In genomic region chr5:142367085-142368081, GRCm38 (mm10) we compare ENCODE assay signal across 8 mouse cellular contexts. TPM values are rescaled to one million over a fixed set of nuclear protein-coding genes. Genes with fewer than 3 reads are reported as not detected.
DNase-seq lines count a peak whose midpoint lies in the region; ATAC-seq and TF ChIP-seq lines count a peak whose summit lies in the region.

No protein-coding gene starts in this region.

- TF ChIP-seq CTCF in lung, adult 2 months (IDR thresholded peaks at IDR 0.05; ENCODE audit: insufficient read depth, low read length): peak; percentile 51

- H3K27me3 ChIP-seq in forebrain, embryonic 15.5 days: no peaks in the 10 kb centered on the region

- intact Hi-C loops in heart, postnatal 25 days (cut with DNase I): loop anchor here (1.0 kb wide), 3 partner anchors 34 to 81 kb away; partner anchors contain the start of gene Foxk1

- H3K9me3 ChIP-seq in ES-E14 (ENCODE audit: control insufficient read depth, insufficient read depth, low read depth, low read length): no peaks in the 10 kb centered on the region
- no peaks in the 10 kb centered on the region for H3K9me3 ChIP-seq in forebrain, embryonic 15.5 days

- peaks cover 6 to 7% of the 10 kb centered on the region in 2 experiments for H3K4me1 ChIP-seq in ES-E14 (ENCODE audit: control insufficient read depth in 2 of 2, insufficient read depth in 2 of 2, low read length in 2 of 2, poor library complexity in 1 of 2)
- H3K4me1 ChIP-seq in forebrain, embryonic 15.5 days: peaks cover 42% of the 10 kb centered on the region
- peaks cover 6% of the 10 kb centered on the region; the same call in 1 of the 2 replicates for H3K4me1 ChIP-seq in lung, adult 2 months (ENCODE audit: control insufficient read depth, insufficient read depth, low read length)

- peak; percentile 95 for TF ChIP-seq POLR2A in lung, adult 2 months (IDR thresholded peaks at IDR 0.05; ENCODE audit: borderline replicate concordance, extremely low read depth, low read depth, low read length)

- H3K9ac ChIP-seq in ES-E14 (ENCODE audit: insufficient read depth, low read depth, low read length, poor library complexity, severe bottlenecking): peak overlapping the region; percentile 96
- peak overlapping the region; percentile 67 for H3K9ac ChIP-seq in forebrain, embryonic 15.5 days (replicated peaks)

- DNase-seq in ES-E14 (ENCODE audit: low read depth, low spot score): peak; percentile 88
- peak; percentile 98 for DNase-seq in cerebellum, adult 11-12 months
- peak; percentile 96 for DNase-seq in heart, postnatal 25 days (ENCODE audit: low spot score)
- DNase-seq in layer of hippocampus, adult 18-20 months (ENCODE audit: low spot score in 2 of 2): peak; percentile 98 to 99
- peak; percentile 100 for DNase-seq in lung, adult 2 months
- peak; percentile 95 to 96 for DNase-seq in thymus, adult 18-20 months

- peaks cover 7% of the 10 kb centered on the region for H3K36me3 ChIP-seq in ES-E14 (ENCODE audit: control insufficient read depth, insufficient read depth, low read length, poor library complexity, severe bottlenecking)
- no peaks in the 10 kb centered on the region for H3K36me3 ChIP-seq in forebrain, embryonic 15.5 days

- in situ Hi-C loops in ES-E14 (cut with MboI; ENCODE audit: low sequenced_read_pairs in 2 of 2, unreplicated experiment in 2 of 2): loop anchor here (5.0 to 10.0 kb wide), 2 partner anchors 35 to 77 kb away; partner anchors contain the start of gene Foxk1 (in 2 of the 2)

- H3K4me3 ChIP-seq in ES-E14 (ENCODE audit: insufficient read depth in 1 of 2, low read depth in 1 of 2, low read length in 2 of 2, poor library complexity in 1 of 2, severe bottlenecking in 1 of 2): peak overlapping the region; percentile 57 to 89
- H3K4me3 ChIP-seq in forebrain, embryonic 15.5 days: peak overlapping the region; percentile 55
- H3K4me3 ChIP-seq in lung, adult 2 months (replicated peaks; ENCODE audit: extremely low read depth, low read depth, low read length): peak overlapping the region; percentile 89

- WGBS in forebrain, embryonic 15.5 days: under 1% methylated on average over 83 of the region's 83 CpGs
- under 1% methylated on average over 83 of the region's 83 CpGs for WGBS in lung, adult 2 months

- H3K4me2 ChIP-seq in forebrain, embryonic 15.5 days (replicated peaks): peak overlapping the region; percentile 58

- peak overlapping the region; percentile 97 for H3K27ac ChIP-seq in ES-E14 (ENCODE audit: insufficient read depth, low read depth, low read length, poor library complexity, severe bottlenecking)
- H3K27ac ChIP-seq in forebrain, embryonic 15.5 days (replicated peaks): peak overlapping the region; percentile 73

- ATAC-seq in forebrain, embryonic 15.5 days (replicated peaks): peak; percentile 89
- peak; percentile 84 for ATAC-seq in neutrophil, adult 5-6 weeks (ENCODE audit: extremely low read depth, insufficient number of reproducible peaks, low FRiP score, poor library complexity, severe bottlenecking)

TF ChIP-seq in ES-E14, 5 proteins besides CTCF, POLR2A, EP300 and RAD21:
- TF ChIP-seq ZC3H11A (IDR thresholded peaks at IDR 0.05; ENCODE audit: borderline replicate concordance, low read depth, low read length): no peak
- peak; percentile 72; the same call in 1 of the 2 replicates for TF ChIP-seq HCFC1 (IDR thresholded peaks at IDR 0.05; ENCODE audit: borderline replicate concordance, insufficient read depth, low read length)
- TF ChIP-seq MAFK (IDR thresholded peaks at IDR 0.05; ENCODE audit: insufficient read depth, low read depth, low read length): no peak
- peak; percentile 75 for TF ChIP-seq CHD2 (IDR thresholded peaks at IDR 0.05; ENCODE audit: low read depth, low read length)
- TF ChIP-seq ZNF384 (IDR thresholded peaks at IDR 0.05; ENCODE audit: low read depth, low read length): no peak

RNA-seq across cellular contexts. Expression of gene Foxk1, which starts 33.9 kb away (rescaled TPM):
- 9.9 and 10.7 TPM in 2 replicates for total RNA-seq in ES-E14 (2012; rRNA removed)
- 3.9 TPM in 2 replicates for polyA plus RNA-seq in forebrain, embryonic 15.5 days (2015; fragmentation: Nextera tagmentation; extraction: Ambion mirVana)
- 10 to 100 TPM; 16.2 TPM for total RNA-seq in heart, postnatal 25 days (2021)
- total RNA-seq in layer of hippocampus, adult 18-20 months (2021): 10 to 100 TPM; 51.1 to 55.3 TPM
- 23.5 and 26.1 TPM in 2 replicates for polyA plus RNA-seq in lung, adult 2 months (2012; rRNA removed)
- total RNA-seq in neutrophil, adult 5-6 weeks (2017): 29.1 and 30.5 TPM in 2 replicates

Comparison
In these comparisons a context has a peak if more than half of its experiments do, and no peak if none do; other contexts are left out.
1. Peak in every context shown above with its lines: DNase-seq, ATAC-seq, H3K4me3 ChIP-seq and H3K27ac ChIP-seq.